Mouse (Mus musculus) thymus, adult 2 months (tissue): ENCODE measurements around the gene Adgrf3.

Experiments
- CTCF ChIP-seq: fragments of 200-500 bp; IDR thresholded peaks from 2 replicates; pipeline ENCODE4 v1.5.1; 2012; ENCODE audit warnings: mild to moderate bottlenecking, control low read depth, low read length, moderate library complexity, borderline replicate concordance; ENCODE audit not compliant: control insufficient read depth, poor library complexity, insufficient read depth; ENCODE audit errors: extremely low read depth
- POLR2A ChIP-seq: fragments of 200-500 bp; IDR thresholded peaks from 2 replicates; pipeline ENCODE4 v1.6.1; 2012; ENCODE audit warnings: mild to moderate bottlenecking, low read length, control low read depth, moderate library complexity; ENCODE audit not compliant: control insufficient read depth, poor library complexity, insufficient read depth; ENCODE audit errors: extremely low read depth

GRCm38 (mm10) chr5:30172931-30173692, 32.4 kb downstream of the Adgrf3 start:
- no peak for TF ChIP-seq POLR2A
- no peak for TF ChIP-seq CTCF
